Mouse (Mus musculus) CH12F3 (cell line): ENCODE data around the gene Xirp1.
"Not testable (repeated sequence)": the region's sequence is repeated elsewhere in the genome, so short reads cannot be mapped to it uniquely, and the experiment has no call there.

Experiments used
- in situ Hi-C: fragments of 300-500 bp; cut with MboI; formaldehyde crosslinking; loops from 2 replicates; pipeline ENCODE4 v1.14.3; 2020; ENCODE audit warnings: low sequenced_read_pairs

The Xirp1 gene

DNA sequence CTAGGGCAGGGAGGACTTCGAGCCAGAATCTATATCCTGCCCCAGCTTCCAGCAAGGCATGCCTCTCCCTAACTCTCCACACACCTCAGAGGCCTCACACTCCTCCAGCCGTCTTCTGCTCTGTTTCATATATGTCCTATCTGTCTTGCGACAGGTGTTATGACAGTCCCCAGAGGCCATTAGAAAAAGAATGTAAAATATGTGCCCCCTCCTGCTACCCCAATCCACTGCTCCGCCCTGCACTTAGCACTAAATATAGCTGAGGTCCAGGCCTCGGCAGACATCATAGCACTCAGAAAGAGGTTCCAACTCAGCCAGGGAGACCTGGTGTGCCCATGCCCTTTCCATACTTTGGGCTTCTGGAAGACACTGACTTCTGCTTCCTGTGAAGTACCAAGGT lies 2.2 kb downstream of the Xirp1 start:
- in situ Hi-C loops: no loop called here

DNA sequence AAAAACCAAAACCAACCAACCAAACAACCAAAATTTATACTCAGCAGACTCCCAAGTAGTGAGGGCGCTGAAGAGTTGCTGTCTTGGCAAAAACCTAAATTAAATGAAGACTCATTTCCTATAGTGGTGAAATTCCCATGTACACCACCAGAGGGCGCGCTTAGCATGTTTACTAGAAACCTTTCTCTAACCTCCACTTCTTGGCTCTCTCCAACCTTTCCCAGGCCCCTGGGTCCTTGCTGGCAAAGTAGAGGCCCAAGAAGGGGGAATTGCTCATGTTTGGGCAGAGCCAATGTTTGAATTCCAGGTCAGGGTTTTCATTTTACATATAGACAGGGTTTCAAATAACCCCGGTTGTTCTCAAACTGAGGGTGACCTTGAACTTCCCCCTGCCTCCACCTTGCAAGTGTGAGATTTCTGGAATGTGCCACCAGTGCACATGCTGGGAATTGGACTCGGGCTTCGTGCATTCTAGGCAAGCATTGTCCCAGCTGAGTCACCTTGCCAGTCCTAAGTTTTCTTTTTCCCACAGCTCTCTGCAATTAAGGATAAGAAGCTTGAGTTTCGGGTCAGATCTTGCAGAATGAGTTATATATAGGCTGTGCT lies 3.0 kb downstream of the Xirp1 start:
- in situ Hi-C loops: no loop called here

DNA sequence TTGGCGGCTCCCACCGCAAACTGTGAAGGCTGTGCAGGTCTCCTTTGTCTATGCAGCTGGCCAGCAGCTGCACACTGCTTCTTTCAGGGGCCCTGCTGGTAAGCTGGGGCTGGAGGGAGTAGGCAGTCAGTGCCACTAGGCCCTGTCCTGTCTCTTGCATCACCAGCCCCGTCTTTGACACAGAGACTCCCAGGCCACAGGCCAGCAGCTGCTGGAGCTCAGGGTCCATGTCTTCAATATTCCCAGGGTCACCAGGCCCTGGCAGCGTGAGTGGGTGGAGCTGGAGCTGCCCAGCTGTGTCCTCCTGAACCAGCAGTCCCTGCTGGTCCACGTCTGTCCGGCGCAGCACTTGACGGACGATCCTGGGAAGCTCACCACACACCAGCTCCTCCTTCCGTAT lies 6.4 kb downstream of the Xirp1 start:
- in situ Hi-C loops: no loop called here

DNA sequence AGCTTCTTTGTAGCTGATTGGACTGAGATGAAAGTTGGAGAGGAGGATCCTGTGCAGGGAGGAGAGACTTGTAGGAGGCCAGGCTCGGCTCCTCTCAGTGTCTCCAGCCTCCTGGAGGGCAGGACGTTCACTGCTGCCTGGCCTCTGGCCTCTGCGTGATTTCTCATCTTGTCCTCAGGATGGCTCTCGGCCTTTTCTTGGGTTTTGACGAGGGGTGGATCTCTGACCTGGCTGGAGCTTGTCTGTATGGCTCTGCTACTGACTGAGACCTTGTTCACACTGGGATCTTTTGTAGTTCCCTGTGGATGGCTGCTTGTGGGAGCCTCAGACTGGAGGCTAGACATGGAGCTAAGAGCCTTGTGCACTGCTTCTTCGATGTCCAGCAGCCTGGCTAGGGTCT lies 8.6 kb downstream of the Xirp1 start:
- in situ Hi-C loops: no loop called here

DNA sequence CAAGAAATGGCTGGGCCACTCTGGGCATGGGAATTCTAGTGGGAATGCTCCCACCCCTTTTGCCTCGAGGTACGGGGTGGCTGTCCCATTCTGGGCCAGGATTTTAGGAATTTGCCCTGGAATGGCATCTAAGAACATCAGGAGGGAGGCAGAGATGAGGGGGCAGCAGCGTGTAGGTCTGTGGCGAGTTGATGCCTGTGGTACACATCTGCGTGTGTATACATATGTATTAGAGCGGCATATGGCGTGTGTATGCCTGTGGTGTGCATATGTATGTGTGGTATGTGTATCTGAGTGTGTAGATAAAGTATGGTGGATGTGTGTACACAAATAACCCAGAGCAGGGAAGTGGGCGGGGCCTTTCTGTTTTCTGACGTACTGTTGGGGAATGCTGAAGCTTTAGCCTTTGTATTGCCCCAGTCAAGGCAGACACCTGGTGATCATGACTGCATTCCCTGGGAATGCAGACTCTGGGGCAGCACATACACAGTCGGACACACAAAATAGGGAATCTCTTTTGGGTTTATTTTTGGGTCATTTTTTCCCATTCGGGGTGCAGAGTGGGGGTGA lies 10.1 kb downstream of the Xirp1 start:
- in situ Hi-C loops: no loop called here

DNA sequence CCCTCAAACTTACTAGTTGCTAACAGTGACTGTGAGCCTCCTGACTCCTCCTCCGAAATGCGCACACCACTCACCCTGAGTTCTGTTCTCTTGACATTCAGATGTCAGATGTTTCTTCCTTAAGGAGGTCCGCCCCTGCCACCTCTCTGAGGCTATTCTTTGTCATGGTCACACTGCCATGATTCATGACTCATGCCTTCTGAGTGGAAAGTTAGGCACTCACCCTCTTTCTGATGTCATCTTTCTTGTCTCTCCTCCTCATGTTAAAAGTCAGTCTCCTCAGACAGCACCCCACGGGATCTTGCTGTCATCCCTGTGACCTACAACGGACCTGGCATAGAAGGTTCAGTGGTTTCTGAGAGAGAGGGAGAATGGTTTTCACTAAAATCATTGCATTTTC lies 10.6 kb downstream of the Xirp1 start:
- in situ Hi-C loops: no loop called here

DNA sequence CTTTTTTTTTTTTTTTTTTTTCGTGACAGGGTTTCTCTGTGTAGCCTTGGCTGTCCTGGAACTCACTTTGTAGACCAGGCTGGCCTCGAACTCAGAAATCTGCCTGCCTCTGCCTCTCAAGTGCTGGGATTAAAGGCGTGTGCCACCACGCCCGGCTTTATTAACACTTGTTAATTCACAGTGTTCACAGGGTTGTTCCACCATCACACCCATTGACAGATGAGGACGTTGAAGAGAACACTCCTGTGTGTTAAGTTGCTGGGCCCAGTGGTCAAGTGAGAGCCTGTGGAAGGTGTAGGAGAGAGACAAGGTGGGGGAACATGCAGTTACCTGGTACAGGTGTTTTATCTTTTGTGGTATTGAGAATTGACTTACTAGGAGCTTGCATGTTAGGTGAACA lies 11.2 kb downstream of the Xirp1 start:
- in situ Hi-C loops: not testable (repeated sequence)

DNA sequence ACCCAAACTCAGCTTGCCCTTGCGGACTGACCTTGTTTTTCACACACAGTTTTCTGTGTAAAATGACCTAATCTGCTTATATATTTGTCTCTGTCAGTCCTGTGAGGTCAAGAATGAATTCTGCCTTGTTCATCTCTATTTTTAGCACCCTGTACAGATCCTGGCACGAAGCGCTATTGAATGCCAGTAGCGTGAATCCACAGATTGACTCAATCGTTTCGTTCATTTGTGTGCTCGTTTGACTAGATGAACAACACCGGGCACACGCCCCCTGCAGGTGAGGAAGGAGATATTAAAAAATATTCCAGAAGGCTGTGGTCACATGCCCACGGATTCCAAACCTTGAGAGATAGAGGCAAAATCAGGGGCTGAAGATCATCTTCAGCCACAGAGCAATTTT lies 11.9 kb downstream of the Xirp1 start:
- in situ Hi-C loops: no loop called here

DNA sequence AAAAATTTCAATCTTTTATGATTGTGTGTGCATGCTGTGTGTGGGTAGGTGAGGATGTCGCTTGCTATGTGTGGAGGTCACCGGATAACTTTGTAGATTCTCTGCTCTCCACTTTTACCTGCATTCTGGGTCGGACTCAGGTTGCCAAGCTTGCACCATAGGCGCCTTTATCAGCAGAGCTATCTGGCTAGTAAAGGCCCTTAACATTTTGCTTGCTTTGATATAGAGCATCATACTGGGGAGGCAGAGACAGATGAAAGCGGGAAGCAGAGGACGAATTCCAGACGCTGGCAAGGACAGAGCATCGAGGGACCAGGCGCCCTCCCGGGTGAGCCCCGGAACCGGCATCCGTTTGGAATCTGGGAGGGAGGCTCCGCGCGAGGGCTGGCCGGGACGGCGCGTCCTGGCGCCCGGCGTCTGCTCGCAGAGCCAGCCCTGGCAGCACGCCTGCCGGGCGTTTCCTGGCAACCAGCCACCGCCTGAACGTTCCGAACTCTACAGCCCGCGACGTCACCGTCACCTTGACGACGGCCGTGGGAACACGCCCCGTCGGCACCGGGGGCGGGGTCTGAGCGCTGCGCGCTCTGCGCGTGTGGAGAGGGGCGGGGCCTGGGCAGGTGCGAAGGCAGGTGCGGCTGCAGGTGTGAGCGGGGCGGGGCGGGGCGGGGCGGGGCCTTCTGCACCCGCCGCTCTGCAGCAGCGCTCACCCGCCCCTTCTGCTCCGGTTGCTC lies 12.5 kb downstream of the Xirp1 start:
- in situ Hi-C loops: no loop called here

DNA sequence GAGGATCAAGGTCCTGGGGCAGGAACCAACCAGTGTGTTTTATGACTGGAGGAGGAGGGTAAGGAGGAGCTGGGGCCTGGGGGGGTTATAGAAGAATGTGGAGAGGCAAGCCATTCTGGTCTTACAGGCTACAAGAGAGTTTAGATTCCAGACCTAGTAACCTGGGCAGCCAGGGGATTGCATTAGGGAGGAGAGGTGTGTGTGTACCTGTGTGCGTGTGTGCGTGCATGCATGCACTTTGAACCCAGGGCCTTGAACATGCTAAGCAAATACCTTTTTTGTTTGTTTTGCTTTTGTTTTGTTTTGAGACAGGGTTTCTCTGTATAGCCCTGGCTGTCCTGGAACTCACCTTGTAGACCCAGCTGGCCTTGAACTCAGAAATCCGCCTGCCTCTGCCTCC lies 13.5 kb downstream of the Xirp1 start:
- in situ Hi-C loops: no loop called here

DNA sequence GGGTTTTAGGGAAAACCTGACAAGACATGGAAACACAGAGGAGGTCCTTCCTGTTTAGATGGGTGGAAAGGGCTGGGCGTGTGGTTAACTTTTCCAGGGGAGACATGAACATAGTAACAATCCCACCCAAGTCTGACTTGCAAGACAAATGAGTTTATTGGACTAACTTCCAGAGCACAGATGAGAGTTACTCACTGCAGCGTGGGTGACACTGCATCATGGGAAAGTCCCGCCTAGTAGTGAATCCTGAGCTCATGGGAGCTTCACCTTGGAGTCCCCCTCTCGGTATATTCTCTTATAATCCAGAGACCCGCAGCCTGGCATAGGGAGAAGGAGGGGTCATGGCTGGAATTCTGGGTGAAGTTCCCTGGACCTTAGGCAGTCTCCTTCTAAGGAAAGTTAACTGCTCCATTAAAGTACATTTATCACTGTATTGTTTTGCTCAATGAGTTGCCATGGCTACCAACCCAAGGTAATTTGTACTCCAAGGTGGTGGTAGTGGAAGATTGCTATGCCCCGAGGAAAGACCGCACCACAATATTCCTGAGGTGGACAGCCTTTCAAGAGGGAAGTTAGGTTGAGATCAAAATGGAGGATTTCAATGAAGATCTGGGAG lies 14.1 kb downstream of the Xirp1 start:
- in situ Hi-C loops: no loop called here

DNA sequence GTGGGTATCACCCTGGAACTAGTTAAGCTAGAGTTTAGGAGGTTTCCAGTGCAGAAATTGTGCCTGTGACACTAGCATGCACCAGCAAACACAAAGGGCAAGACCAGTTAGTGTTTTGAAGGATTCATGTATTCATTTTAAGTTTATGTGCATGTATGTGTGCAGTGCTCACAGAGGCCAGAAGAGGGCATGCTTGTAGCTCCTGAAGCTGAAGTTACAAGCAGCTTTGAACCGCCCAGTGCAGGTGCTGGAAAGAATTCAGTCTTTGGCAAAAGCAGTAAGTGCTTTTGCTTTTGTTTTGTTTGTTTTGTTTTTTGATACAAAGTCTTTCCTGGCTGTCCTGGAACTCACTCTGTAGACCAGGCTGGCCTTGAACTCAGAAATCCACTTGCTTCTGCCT lies 15.6 kb downstream of the Xirp1 start:
- in situ Hi-C loops: no loop called here

DNA sequence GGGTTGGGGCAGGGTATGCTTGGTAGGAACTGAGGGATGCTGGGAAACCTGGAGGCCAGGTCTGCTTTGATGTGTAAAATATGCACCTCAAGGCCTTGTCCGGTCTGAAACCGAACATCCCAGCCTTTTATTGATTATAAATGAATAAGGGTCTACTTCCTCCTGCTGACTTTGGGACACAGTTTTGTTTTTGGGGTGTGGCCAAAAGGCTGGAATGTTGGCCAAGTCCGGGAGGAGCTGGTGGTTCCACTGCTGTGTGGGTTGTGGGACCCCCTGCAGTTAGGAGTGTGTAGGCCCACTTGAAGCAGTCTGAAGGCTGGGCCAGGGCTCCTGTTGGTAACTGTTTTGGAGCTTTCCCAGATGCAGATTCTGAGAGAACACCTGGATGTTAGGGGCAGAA lies 17.5 kb downstream of the Xirp1 start:
- in situ Hi-C loops: no loop called here

DNA sequence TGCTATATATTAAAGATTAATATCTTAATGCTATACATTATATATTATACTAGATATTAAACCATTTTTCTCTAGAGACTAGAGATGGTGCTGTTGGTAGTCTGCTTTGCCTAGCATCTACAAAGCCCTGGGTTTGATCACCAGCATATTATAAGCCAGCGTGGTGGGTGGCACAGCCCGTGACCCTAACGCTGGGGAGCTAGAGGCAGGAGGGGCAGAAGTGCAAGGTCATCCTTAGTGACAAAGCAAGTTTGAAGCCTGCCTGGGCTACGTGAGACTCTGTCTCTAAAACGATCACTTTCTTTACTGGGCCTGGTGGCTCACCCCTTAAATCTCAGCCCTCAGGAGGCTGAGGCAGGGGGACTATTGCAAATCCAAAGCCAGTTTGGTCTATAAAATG lies 20.5 kb downstream of the Xirp1 start:
- in situ Hi-C loops: no loop called here

DNA sequence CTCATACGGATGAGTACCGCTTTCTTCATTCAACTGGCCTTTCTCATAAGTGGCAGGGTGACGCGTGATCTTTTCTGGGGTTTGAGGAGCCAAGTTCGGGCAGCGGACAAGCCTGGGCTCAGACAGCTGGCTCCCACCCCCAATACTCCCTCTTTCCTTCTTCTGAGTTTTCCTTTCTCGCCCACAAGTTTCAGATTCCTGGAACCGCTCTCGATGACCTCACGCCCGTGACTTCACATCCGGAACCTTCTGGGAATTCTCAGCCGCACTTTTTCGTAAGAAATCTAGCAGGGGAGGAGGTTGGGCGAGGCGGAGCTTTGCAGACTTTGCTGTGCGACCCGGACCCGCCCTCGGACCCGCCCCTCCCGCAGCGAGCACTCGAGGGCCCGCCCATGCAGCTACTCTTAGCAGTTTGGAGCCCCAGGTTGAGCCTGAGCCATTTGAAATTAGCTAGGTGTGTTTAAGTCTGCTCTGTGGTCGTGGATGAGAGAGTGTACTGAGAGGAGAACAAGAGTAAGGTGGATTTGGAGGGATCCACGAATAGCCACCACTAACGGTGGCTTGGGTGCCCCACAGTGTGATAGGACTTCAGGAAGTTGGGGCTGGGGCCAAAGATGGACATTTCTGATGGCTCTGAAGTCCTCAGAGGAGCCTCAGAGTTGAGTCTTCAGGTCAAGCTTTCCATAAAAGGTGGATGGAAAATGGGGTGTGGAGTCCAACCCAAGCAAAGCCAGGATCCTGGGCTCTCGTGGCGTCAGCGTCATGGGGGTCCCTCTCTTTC lies 21.3 kb downstream of the Xirp1 start:
- in situ Hi-C loops: no loop called here

DNA sequence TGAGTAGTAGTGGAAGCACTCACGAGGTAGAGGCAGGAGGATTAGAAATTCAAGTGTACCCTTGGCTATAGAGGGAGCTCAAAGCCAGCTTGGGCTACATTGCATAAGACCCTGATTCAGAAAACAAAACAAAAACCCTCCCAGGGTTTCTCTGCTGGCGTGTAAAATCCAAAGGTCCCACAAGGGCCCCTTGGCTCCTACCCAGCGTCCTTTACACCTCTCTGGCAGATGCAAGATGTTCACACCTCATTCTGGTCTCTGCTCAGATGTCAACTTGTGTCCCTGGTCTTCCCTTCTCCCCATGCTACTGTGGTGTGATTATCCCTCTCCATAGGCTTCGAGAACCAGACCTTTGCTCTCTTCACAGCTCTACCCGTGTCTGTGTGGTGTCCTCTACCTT lies 22.6 kb downstream of the Xirp1 start:
- in situ Hi-C loops: no loop called here

DNA sequence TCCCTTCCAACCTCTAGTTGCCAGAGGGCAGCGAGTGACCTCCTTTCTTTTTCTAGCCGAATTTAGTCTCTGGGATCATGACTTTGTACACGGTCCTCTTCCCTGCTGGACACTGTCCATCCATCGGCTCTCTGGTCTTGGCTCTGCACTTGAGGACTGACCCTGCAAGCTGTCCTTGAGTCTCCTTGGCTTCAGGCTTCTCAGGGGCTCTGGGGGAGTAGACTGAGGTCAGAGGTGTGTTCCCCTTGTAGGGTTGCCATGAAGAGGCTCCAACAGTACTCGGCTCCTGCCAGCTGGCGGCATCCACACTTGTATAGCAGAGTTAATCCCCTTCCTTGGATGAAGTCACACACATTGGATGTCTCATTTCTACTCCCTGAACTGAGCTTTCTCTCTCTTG lies 23.8 kb downstream of the Xirp1 start:
- in situ Hi-C loops: no loop called here

DNA sequence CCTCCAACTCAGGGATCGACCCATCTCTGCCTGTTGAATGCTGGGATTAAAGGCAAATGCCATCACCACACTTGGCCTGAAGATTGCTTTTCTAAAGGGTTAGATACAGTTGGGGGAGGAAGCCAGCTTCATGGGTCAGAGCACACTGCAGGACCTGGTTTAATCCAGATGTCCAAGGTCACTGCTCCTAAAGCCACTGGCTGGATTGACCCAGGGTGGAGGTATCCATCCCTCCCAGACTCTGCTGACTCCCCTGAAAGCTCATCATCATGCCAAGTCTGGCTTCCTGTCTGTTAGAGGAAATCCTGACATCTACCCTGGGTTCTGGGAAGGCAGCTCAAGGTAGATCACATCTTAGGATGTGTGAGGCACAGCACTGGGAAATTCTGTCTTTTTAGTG lies 24.6 kb downstream of the Xirp1 start:
- in situ Hi-C loops: no loop called here

DNA sequence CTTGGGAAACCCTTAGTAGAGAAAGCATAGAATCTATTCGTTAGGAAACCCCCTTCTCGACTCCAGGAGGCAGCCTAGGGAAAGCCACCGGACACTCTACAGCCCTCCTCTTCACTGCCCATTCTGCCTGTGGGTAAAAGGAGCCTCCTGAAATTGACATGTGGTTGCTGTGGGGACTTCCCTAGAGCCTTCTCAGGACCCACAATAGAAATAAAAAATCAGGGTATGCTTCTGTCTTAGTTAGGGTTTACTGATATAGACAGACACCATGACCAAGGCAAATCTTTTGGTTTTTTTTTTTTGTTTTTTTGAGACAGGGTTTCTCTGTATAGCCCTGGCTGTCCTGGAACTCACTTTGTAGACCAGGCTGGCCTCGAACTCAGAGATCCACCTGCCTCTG lies 27.3 kb downstream of the Xirp1 start:
- in situ Hi-C loops: no loop called here

DNA sequence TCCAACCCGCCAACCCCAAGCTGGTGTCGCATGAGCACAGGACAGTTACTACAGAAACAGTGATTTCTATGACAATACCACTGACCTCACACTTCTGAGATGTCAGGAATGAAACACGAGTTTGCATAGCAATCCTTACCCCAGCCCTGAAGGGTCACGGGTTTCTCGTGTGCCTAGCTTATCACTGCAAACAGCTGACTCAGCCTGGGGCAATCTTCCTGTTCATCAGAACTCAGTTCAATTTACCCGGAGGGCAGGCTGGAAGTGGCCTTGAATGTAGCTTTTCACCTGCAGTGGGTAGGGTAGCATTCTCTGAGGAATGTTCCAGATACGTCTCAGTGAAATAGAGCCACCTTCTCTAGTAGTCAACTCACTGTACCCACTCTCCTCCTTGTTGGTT lies 29.2 kb downstream of the Xirp1 start:
- in situ Hi-C loops: no loop called here

DNA sequence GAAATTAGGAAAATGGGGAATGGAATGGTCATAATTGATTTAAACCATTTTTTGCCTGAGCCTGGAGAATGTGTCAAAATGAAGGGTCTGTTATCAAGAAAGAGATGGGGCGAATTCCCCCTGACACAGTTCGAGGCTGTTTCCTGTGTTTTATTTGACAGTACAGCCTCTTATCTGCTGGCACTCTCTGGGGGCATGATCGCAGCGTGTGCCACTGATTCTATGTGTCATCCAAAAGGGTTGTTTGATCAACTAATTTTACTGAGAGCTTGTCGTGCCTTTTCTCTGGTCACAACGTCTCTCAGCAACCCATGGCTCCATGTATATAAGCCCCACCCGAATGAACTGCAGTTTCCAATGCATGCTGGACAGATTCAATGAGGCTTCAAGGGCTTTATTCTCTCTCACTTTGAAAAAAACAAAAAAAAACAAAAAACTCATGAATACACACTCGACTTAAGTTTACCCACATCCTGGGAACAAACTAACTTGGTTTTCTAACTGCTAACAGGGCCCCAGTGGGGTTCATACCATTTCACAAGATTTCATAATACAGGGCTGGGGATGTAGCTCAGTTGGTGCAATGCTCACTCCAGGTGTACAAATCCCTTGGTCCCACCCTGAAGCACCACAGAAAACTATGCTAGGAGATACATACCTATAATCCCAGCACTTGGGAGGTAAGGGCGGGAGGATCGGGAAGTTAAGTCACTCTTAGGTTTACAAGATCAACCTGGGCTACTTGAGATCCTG lies 30.1 kb downstream of the Xirp1 start:
- in situ Hi-C loops: no loop called here
